Mouse (Mus musculus) heart, embryonic 14.5 days (tissue): ENCODE measurements at regions not wholly inside any gene's neighbourhood (a gene's known extent, or its start where the extent isn't known, plus 50 kb on each side); places are given as distances from the start of the nearest gene placed in this dataset.

Experiments used
- ATAC-seq: fragments of 200-750 bp; cut with Nextera tagmentation; 2 replicates; pipeline ENCODE4 v1.8.0; 2017; ENCODE audit warnings: low read depth, moderate TSS enrichment; ENCODE audit not compliant: insufficient number of reproducible peaks, insufficient read depth, low FRiP score
- H3K27ac ChIP-seq, 2 experiments: fragments of 200-500 bp in 1 of 2; fragments of 300-500 bp in 1 of 2; sonication (generic) in 1 of 2; replicated peaks in 1 of 2; 2 replicates each; pipeline ENCODE4 v1.5.1; 2012 to 2014; ENCODE audit warnings: low read depth in 2 of 2, low read length in 2 of 2, control low read depth in 1 of 2, mild to moderate bottlenecking in 1 of 2, mixed read lengths in 1 of 2; ENCODE audit not compliant: control insufficient read depth in 1 of 2, insufficient read depth in 1 of 2
- H3K27me3 ChIP-seq: fragments of 300-500 bp; sonication (generic); 2 replicates; pipeline ENCODE4 v1.6.1; 2014; ENCODE audit warnings: mild to moderate bottlenecking, low read length, control low read depth; ENCODE audit not compliant: control insufficient read depth, insufficient read depth
- H3K36me3 ChIP-seq: fragments of 300-500 bp; sonication (generic); 2 replicates; pipeline ENCODE4 v1.6.1; 2014; ENCODE audit warnings: mild to moderate bottlenecking, control low read depth, low read length, mixed read lengths; ENCODE audit not compliant: control insufficient read depth, insufficient read depth
- H3K4me1 ChIP-seq, 2 experiments: fragments of 200-500 bp in 1 of 2; fragments of 300-500 bp in 1 of 2; sonication (generic) in 1 of 2; 2 replicates each; pipeline ENCODE4 v1.6.1; 2012 to 2014; ENCODE audit warnings: low read length in 2 of 2, control low read depth in 1 of 2, mixed read lengths in 1 of 2; ENCODE audit not compliant: control insufficient read depth in 2 of 2, insufficient read depth in 2 of 2
- H3K4me2 ChIP-seq: fragments of 300-500 bp; sonication (generic); 2 replicates; pipeline ENCODE4 v1.6.1; 2014; ENCODE audit warnings: mild to moderate bottlenecking, low read length
- H3K4me3 ChIP-seq, 2 experiments: fragments of 200-500 bp in 1 of 2; fragments of 300-500 bp in 1 of 2; sonication (generic) in 1 of 2; 2 replicates each; pipeline ENCODE4 v1.5.1; 2012 to 2014; ENCODE audit warnings: low read length in 2 of 2, mild to moderate bottlenecking in 2 of 2, control low read depth in 1 of 2, low read depth in 1 of 2, moderate library complexity in 1 of 2; ENCODE audit not compliant: control insufficient read depth in 1 of 2, insufficient read depth in 1 of 2
- H3K9ac ChIP-seq: fragments of 300-500 bp; sonication (generic); 2 replicates; pipeline ENCODE4 v1.6.1; 2014; ENCODE audit warnings: mild to moderate bottlenecking, low read length
- H3K9me3 ChIP-seq: fragments of 300-500 bp; sonication (generic); 2 replicates; pipeline ENCODE4 v1.6.1; 2016; ENCODE audit warnings: low read length, control low read depth; ENCODE audit not compliant: control insufficient read depth
- WGBS: fragments of 180-500 bp; shearing (Covaris S2); extraction: QIAGEN DNeasy Blood & Tissue Kit; methylation state at CpG from one replicate; pipeline ENCODE4 v1.1.7; 2014; 5-methylcytosine and 5-hydroxymethylcytosine counted together

DNA sequence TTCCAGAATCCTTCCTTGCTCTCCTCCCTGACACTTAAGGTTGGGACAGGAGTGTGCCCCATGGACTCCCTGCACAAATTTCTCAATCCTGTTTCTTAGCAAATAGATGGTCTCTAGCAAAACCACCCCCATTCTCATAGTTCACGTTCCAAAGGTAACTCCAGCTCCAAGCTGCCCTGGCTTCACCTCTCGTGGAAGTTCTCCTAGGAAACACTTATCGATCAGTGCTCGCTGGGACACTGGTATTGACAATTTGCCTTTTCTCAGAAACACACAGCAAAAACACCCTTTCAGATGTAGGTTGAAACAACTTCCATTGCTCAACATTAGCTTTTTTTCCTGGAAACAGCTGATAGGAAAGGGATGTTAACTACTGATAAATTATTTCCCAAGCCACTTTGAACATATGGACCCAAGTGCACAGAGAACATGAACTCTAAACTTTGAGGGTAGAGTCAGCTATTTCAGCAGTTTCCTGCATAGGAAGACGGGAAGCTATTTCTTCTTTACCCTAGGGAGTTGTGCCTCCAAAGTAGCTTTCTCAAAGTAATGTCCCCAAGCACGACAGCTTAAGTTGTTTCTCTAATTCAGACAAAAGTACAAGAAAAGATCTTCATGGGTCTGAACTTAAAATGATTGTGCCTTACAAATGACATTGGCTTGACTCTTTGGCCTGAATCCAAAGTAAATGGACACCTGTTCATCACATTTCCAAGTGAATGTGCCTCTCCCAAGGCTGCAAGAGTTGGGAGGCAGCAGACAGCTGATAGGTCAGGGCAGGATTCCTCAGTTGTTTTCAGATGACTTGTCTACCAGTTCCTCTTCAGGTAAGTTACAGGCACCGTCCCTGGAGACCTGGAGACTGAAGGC is 102.4 kb downstream of the Foxa2 start:
- Histone ChIP-seq H3K27me3 (no peaks in the 10 kb centered on the region), H3K4me3 (no peak overlapping the region), H3K36me3 (no peaks in the 10 kb centered on the region), H3K9me3 (no peaks in the 10 kb centered on the region), H3K27ac (no peak overlapping the region), H3K4me1 (no peaks in the 10 kb centered on the region), H3K9ac (no peak overlapping the region), H3K4me2 (no peak overlapping the region)
- WGBS = 78% methylated on average over 7 of the region's 7 CpGs
- ATAC-seq = no peak

DNA sequence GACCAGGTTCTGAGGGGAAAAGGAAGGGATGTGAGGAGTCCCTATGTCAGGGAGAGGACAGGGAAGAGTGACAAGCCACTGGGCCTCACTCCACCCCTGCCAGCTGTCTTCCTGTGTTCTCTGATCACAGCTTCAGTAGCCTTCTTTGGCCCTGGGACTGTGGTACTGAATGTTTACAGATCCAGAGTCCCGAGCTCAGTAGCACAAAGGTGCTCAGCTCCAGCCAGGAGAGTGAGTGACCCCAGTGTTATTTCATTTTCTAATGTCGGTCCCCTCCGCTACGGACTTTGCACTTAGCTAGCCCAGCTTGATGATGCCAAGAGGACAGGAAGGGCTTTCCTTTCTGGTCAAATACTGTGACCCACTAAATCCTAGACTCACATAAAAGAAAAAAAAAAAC is 104.2 kb downstream of the Foxa2 start:
- Histone ChIP-seq H3K9me3 (no peaks in the 10 kb centered on the region), H3K27me3 (no peaks in the 10 kb centered on the region), H3K4me3 (no peak overlapping the region), H3K36me3 (no peaks in the 10 kb centered on the region), H3K9ac (no peak overlapping the region), H3K4me2 (no peak overlapping the region), H3K27ac (no peak overlapping the region), H3K4me1 (no peaks in the 10 kb centered on the region)
- no peak for ATAC-seq
- 63% methylated on average over 4 of the region's 4 CpGs for WGBS

DNA sequence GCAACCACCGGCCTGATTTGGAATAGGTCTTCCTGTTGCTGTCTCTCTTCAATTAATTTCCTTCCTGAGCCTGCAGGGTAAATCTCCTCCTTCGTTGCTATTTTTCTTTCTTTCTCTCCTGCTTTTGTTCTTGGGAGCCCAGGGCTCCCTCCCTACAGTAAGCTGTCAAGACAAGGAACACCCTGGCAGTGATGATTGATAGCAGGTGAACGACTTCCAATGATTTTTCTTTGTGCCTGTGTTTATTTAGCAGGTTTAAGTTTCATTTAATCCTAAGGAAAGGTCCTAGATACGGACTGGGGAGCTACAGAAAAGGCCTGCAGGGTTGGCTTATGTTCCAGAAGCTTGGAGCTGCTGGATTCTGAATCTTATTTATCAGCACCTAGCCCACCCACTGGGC is 105.5 kb downstream of the Foxa2 start:
- Histone ChIP-seq H3K9me3 (peaks cover 3% of the 10 kb centered on the region; the same call in 1 of the 2 replicates), H3K27me3 (no peaks in the 10 kb centered on the region), H3K4me3 (no peak overlapping the region), H3K4me2 (no peak overlapping the region), H3K36me3 (no peaks in the 10 kb centered on the region), H3K4me1 (no peaks in the 10 kb centered on the region), H3K9ac (no peak overlapping the region), H3K27ac (no peak overlapping the region)
- no peak for ATAC-seq
- WGBS = 18% methylated on average over 4 of the region's 4 CpGs

DNA sequence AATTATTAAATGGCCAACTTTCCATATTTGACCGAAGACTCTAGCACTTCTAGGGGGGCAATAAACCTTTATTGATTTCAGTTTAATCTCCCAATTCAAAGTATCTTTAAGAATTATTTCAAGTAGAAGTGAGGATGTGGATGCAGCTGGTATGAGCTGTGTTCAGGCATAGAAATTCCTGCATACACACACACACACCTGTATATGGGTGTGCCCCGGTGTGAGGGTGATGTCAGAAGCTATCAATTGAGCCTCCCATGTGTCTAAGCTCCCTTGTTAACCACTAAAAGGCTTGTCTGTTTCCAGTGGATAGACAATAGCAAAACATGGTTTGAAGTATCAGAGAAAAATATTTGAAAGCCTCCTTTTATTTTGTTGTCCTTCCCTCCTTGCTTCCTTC is 114.3 kb downstream of the Foxa2 start:
- WGBS = 81% methylated on average over 2 of the region's 2 CpGs
- no peaks in the 10 kb centered on the region for H3K4me1 ChIP-seq
- H3K9me3 ChIP-seq = peaks cover 3% of the 10 kb centered on the region; the same call in 1 of the 2 replicates
- no peak overlapping the region for H3K4me3 ChIP-seq
- H3K36me3 ChIP-seq = no peaks in the 10 kb centered on the region
- no peaks in the 10 kb centered on the region for H3K27me3 ChIP-seq
- ATAC-seq = no peak
- H3K9ac ChIP-seq = no peak overlapping the region
- H3K4me2 ChIP-seq = no peak overlapping the region
- no peak overlapping the region for H3K27ac ChIP-seq

DNA sequence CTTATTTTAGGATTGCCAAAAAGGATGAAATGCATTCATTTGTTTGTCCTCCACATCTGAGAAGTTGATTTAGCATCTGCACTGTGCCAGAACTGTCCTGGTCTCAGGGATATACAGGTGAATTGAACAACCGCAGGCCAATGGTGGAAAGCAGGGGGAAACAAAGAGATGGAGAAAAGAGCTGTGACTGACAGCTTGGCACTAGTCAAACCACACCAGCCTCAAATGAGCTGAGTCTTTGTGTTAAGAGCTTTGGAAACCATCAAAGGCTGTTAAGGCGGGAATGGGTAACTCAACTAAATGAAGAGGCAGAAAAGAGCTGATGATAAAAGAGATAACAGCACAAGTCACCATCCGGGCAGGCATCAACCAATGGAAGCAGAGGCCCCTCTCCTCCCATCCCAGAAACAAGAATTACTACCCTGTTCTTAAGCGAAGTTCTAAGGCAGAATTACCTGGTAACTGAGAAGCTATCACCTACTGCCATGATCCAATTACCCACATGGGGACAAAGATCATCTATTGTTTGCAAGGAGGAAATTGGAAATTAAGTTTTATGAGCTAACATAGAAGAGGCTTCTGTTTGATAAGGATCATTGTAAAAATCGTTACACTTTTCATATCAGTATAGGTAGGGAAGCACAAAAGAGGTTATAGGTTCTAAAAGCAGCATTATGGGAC is 117.6 kb downstream of the Foxa2 start:
- Histone ChIP-seq H3K9ac (no peak overlapping the region), H3K27ac (no peak overlapping the region), H3K36me3 (no peaks in the 10 kb centered on the region), H3K4me2 (no peak overlapping the region), H3K27me3 (no peaks in the 10 kb centered on the region), H3K4me3 (no peak overlapping the region), H3K4me1 (no peaks in the 10 kb centered on the region), H3K9me3 (no peaks in the 10 kb centered on the region)
- no peak for ATAC-seq
- 65% methylated on average over 5 of the region's 5 CpGs for WGBS

DNA sequence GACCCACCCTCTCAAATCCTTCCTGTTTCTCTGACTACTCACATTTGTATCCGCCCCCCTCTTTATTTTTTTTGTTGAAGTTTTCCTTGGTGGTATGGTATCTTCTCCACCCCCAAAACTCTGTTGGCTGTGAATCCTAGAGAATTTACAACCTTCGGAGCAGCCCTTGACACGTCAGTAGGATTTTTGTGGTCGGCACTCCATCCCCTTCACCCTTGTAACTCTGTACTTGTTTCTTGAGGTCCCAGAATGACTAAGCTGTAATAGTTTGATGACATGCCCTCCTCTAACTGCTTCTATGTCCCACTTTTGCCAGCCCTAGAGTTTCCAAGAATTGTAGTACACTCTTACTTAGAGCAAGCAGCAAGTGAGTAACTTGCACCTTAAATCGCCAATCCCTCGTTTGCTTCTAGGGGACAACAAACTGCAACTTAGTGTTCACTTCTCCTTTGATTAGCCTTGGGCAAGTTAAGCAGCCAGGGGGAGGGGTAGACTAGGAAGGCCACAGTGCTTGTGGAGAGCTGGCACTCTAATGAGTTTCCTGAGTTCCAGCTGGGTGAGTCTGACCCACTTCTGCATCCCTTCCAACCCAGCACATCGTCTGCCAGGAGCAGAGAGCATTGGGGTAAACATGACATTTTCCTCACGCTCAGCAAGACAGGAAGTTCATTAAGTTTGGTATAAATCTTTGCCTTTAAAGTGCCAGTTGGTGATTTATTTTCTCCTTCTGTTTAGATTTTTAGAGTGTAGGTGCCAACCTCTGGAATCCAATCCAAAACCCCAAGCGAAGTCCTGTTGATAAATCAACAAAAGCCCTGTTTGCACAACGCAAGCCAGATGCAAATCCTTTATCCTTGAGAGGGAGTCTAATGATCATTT is 118.7 kb downstream of the Foxa2 start:
- 60% methylated on average over 10 of the region's 10 CpGs for WGBS
- Histone ChIP-seq H3K9me3 (no peaks in the 10 kb centered on the region), H3K4me2 (no peak overlapping the region)

DNA sequence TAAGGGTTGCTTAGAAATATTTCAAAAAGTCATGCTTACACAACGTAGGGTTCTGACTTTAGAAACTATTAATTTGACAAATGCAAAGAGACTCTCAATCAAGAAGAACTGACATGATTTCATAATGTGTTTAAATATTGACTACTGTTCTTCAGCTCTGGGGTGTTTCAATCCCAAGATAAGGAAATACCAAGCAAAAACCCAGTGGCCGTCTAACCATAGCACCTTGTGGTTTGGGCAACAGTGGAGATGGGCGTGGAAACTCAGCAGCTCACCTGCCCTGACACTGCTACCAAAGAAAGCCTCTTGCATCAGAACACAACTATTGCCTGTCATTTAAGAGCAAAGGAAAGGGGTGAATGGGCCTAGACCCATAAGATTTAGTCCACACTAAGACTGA is 119.9 kb downstream of the Foxa2 start:
- Histone ChIP-seq H3K9ac (no peak overlapping the region), H3K4me2 (no peak overlapping the region), H3K27me3 (no peaks in the 10 kb centered on the region), H3K36me3 (no peaks in the 10 kb centered on the region), H3K27ac (no peak overlapping the region), H3K4me1 (no peaks in the 10 kb centered on the region), H3K9me3 (no peaks in the 10 kb centered on the region), H3K4me3 (no peak overlapping the region)
- ATAC-seq = no peak
- 71% methylated on average over 3 of the region's 3 CpGs for WGBS

More for the DNA sequence above, 118.7 kb downstream of the Foxa2 start:
- H3K9ac ChIP-seq = no peak overlapping the region
- H3K27ac ChIP-seq = no peak overlapping the region
- no peaks in the 10 kb centered on the region for H3K27me3 ChIP-seq
- no peak overlapping the region for H3K4me3 ChIP-seq
- no peak for ATAC-seq
- H3K4me1 ChIP-seq = no peaks in the 10 kb centered on the region
- no peaks in the 10 kb centered on the region for H3K36me3 ChIP-seq
